Mouse (Mus musculus): Measurements from ENCODE around the gene Prkag2.

Gene Prkag2

GRCm38 (mm10) chr5:25050827-25051226, 49.6 kb downstream of the Prkag2 start:
- no peak for DNase-seq (ENCODE audit: low spot score in 2 of 2)

GRCm38 (mm10) chr5:25047670-25048069, 52.8 kb downstream of the Prkag2 start:
- DNase-seq (ENCODE audit: low spot score in 2 of 2), result no peak

GRCm38 (mm10) chr5:25046762-25047161, 53.7 kb downstream of the Prkag2 start:
- no peak for DNase-seq (ENCODE audit: low spot score in 2 of 2)

GRCm38 (mm10) chr5:25044007-25044406, 56.4 kb downstream of the Prkag2 start:
- DNase-seq (ENCODE audit: low spot score in 2 of 2), result no peak

- no peak for DNase-seq (ENCODE audit: low spot score in 2 of 2)
Observed at GRCm38 (mm10) chr5:25041947-25042346, 58.5 kb downstream of the Prkag2 start.

GRCm38 (mm10) chr5:25041307-25041706, 59.1 kb downstream of the Prkag2 start:
- DNase-seq (ENCODE audit: low spot score in 2 of 2), result peak in 1 of 2 experiments; percentile 11

- DNase-seq (ENCODE audit: low spot score in 2 of 2), result no peak
Observed at GRCm38 (mm10) chr5:25040903-25041302, 59.5 kb downstream of the Prkag2 start.

- no peak for DNase-seq (ENCODE audit: low spot score in 2 of 2)
Observed at GRCm38 (mm10) chr5:25038827-25039226, 61.6 kb downstream of the Prkag2 start.

GRCm38 (mm10) chr5:25035391-25035790, 65.1 kb downstream of the Prkag2 start:
- no peak for DNase-seq (ENCODE audit: low spot score in 2 of 2)

- DNase-seq (ENCODE audit: low spot score in 2 of 2), result no peak
Observed at GRCm38 (mm10) chr5:25031456-25031856, 69.0 kb downstream of the Prkag2 start.

GRCm38 (mm10) chr5:25031037-25031436, 69.4 kb downstream of the Prkag2 start:
- no peak for DNase-seq (ENCODE audit: low spot score in 2 of 2)

GRCm38 (mm10) chr5:25030276-25030681, 70.2 kb downstream of the Prkag2 start:
- no peak for DNase-seq (ENCODE audit: low spot score in 2 of 2)

- DNase-seq (ENCODE audit: low spot score in 2 of 2), result no peak
Observed at GRCm38 (mm10) chr5:25027673-25028072, 72.8 kb downstream of the Prkag2 start.

GRCm38 (mm10) chr5:25025309-25026019, 75.0 kb downstream of the Prkag2 start:
- no peak for DNase-seq (ENCODE audit: low spot score in 2 of 2)

GRCm38 (mm10) chr5:25022904-25023303, 77.5 kb downstream of the Prkag2 start:
- DNase-seq (ENCODE audit: low spot score in 2 of 2), result peak in 1 of 2 experiments; percentile 43

- DNase-seq (ENCODE audit: low spot score in 2 of 2), result no peak
Observed at GRCm38 (mm10) chr5:25019221-25019620, 81.2 kb downstream of the Prkag2 start.

GRCm38 (mm10) chr5:25012134-25012533, 88.3 kb downstream of the Prkag2 start:
- DNase-seq (ENCODE audit: low spot score in 2 of 2), result no peak

- peak; percentile 57 to 70 for DNase-seq (ENCODE audit: low spot score in 2 of 2)
Observed at GRCm38 (mm10) chr5:25011019-25011485, 89.4 kb downstream of the Prkag2 start.

- DNase-seq (ENCODE audit: low spot score in 2 of 2), result peak; percentile 67 to 80
Observed at GRCm38 (mm10) chr5:25010438-25010892, 90.0 kb downstream of the Prkag2 start.

- DNase-seq (ENCODE audit: low spot score in 2 of 2), result no peak
Observed at GRCm38 (mm10) chr5:25009770-25010169, 90.7 kb downstream of the Prkag2 start.

GRCm38 (mm10) chr5:25008966-25009365, 91.5 kb downstream of the Prkag2 start:
- DNase-seq (ENCODE audit: low spot score in 2 of 2), result no peak

- DNase-seq (ENCODE audit: low spot score in 2 of 2), result peak; percentile 44 to 72
Observed at GRCm38 (mm10) chr5:25006848-25007247, 93.6 kb downstream of the Prkag2 start.

GRCm38 (mm10) chr5:25005532-25006129, 94.8 kb downstream of the Prkag2 start:
- no peak for DNase-seq (ENCODE audit: low spot score in 2 of 2)
